Mouse (Mus musculus) lung, postnatal 14 days (tissue): Measurements from ENCODE around the gene Ppib.
A peak's percentile ranks its signal among the peaks of the same experiment; 100 is the strongest.

Experiments
- DNase-seq: peaks from one replicate; pipeline ENCODE4 v3.0.0; 2021

The Ppib gene

DNA sequence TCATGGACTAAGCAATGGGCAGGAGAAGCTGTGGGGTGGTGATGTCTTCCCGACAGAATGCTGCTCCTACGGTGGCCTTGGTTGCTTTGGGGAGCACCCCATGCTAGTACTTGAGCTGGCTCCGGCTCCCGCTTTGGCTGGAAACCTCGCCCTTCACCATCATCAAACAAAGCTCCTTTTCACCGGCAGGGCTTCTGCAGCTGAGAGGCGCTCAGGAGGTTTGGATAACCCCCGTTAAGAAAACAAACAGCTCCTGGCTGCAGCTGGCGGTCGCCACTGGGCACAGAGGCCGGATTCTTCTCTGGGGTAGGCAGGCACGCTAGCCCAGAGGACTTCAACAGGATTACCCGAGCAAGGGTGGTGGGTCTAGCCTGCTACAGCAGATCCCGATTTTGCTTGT is 18.5 kb downstream of the Ppib start:
- DNase-seq: no peak

DNA sequence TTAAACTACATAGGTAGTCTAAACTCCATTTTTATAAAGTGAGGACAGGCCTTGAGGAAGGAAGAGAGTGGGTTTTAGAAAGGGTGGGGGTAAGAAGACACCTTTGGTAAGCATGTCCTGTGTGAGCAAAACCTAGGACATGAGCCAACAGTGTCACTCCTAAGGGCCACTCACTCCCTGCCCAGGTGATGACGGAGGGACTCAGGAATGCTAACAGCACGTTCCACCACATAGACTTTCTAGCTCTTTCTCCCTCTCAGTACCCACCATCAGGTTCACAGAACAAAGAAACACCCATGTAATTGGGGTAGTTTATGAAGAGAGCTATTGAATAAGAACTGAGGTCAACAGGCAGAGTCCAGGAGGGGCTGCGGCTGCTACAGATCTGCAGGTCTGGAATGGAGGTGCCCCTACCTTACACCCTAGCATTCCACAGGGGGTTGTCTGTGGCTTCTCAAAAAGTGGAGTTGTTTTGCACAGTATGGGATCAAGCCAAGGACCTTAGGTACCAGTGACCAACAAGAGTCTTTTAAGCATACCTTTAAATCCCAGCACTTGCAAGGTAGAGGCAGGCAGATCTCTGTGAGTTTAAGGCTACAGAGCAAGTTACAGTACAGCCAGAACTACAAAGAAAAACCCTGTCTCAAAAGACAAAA is 20.9 kb downstream of the Ppib start:
- peak; percentile 46 for DNase-seq

DNA sequence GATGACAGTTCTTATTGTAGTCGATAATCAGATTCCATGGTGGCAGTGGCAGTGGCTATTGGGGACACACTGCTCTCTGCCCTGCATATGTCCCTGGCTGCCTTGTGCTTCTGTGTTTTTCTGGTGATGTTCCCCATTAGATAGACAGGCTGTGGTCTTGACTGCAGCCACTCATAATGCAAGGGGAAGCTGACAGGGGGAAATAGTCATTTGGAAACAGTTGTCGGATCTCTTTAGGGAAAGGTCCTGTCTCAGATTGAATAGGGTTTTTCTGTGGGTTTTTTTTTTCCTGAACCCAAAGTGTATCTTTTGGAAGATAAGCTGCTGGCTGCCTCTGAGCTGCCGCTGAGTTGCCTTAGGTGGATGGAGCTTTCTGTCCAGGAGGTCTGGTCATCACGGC is 22.0 kb downstream of the Ppib start:
- no peak for DNase-seq

DNA sequence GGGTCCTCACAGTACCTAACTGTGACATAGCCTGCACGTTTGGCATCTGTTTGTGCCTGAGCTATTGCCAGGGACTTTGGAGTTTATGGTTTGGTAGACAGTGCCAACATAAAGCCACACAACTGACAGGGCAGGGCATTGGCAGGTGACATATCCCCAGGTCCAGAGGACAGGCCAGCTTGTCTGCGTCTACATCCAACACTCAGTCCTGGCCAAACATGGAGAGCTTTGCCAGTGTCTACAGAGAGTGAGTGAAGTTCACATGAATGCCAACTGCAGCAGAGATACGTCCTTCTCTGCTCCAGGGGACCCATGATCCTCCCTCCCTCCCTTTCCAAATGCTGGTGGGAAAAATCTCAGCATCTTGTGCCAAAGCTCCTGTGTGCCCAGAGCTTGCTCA is 24.1 kb downstream of the Ppib start:
- no peak for DNase-seq

DNA sequence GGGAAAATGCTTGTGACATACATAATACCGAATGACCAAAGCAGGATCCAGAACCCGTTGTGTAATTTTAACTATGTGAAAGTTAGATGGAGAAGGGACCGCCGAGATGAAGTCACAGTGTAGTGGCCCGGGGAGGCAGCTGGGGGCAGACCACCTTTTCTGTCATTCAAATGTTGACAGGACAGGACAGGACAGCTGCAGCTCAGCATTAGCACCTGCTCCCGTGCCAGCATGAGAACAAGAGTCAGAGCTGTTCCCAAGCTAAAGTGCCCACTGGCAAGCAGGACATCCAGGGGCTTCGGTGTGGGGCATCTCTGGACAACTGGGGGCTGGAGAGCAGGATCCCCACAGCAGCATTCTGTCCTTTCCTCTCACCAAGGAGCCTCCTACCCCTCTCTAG is 27.0 kb downstream of the Ppib start:
- no peak for DNase-seq

DNA sequence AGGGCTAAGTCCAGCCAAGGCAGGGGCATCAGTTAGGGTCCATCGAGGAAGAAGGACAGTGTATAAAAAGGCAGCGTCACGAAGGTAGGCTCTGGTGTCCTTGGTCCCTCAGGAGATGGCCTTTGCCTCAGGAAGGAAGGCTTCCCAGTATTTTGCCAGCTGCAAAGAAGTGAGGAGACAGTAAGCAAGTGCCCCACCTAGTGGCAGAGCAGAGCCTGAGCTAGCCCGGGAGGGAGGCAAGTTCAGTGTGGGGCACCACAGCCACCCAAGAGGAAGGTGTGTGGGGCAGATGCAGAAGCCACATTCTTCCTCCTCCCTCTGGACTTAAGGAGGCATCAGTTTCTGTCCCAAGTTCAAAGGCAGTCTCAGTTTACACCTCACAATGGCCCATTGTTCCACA is 28.4 kb downstream of the Ppib start:
- DNase-seq: peak; percentile 67

DNA sequence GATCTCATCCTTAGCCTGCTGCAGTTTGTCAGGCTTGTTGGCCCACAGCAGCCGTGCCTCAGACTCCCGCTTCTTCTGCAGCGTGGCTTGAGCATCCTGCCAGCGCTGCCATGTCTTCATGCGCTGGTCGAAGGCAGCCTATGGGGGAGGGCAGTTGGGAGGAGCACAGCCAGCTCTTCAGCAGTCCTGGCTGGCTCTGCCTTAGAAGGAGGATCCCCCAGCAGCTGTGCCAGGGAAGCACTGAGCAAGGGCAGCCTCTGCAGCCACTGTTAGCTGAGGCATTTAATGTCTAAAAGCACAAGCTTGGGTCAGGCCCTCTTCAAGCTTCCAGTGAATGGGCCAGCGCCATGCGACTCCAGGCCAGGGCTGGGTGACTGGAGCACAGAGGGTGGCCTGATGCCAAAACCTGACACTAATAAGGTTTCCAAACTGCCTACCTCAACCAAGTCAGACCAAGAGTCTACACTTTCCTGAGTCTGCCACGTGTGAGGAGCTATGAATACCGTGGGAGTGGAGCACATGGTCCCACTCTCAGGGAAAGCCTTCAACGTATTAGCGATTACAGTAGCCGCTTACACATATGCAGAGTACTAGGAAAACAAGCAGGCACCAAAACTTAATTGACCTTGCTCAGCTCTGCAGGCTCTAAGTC is 30.7 kb downstream of the Ppib start:
- no peak for DNase-seq

DNA sequence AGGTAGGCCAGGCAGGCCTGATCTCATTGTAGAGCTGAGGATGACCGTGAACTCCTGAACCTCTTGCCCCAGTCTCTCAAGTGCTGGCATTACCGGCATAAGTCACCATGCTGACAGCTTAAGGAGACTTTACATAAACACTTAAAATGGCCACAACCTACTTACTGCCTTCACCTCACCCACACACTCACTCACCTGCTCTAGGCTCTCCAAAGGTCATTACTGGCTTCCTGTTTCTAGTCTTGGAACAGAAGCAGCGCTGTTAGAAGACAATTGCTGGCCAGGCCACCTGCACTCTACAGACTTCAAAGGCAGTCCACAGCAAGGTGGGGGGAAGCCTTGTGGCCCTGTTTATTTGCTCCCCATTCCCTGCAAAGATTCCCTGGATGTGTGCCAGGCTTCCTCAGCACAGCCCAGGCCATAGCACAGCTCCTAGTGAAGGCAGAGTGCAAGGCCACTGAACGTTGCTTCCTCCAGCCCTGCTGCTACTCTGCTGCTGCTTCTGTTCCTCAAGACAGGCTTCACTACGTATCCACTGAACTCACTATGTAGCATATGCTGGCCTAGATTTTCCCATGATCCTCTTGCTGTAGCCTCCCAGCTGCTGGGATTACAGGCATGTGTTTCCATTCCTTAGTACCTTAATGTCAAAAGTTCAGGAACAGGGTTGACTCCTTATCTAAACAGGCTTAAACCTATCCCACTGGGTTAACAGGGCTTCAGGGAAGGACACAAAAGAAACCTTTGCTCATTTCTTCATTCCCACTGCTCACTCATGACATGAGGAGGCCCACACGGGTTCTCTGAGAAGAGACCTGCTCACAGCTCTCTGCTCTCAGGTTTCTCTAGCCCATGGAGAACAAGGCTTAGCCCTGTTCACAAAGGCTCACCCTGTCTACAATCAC is 31.6 kb downstream of the Ppib start:
- peak; percentile 53 for DNase-seq

DNA sequence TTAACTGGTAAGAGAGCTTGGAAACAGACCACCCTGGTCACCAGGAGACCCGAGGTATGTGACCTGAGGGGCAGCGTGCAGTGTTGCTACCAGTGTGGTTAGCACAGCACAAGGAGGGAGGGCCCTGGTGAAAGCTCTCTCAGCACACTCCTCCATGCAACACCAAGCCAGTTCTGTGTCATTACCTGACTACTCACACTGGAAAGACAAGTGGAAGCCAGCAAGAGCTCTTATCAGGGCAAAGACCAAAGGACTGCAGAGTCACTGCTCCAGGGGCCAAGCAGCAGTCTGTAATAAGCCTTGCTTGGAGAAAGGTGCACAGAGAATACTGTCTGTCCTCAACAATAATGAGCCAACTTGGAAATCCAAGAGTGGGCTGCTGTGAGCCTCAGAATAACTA is 32.6 kb downstream of the Ppib start:
- peak; percentile 15 for DNase-seq

DNA sequence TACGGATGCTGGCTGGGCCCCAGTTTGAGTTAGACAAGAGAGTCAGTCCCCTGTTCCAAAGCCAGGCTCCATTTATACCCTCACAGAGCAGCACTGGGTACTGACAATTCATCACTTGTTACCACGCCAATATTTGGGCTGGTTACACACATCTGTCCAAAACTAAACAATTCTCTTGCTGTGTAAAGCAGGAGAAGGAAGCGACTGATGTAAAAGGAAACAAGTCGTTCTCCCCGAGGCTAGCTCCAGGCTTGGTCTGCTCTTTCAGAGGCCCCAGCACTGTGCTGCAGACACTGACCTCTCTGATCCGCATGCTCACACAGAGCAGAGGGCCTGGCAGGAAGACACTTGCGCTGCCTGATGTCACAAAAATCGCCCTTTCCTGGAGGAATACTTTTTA is 41.6 kb downstream of the Ppib start:
- no peak for DNase-seq

DNA sequence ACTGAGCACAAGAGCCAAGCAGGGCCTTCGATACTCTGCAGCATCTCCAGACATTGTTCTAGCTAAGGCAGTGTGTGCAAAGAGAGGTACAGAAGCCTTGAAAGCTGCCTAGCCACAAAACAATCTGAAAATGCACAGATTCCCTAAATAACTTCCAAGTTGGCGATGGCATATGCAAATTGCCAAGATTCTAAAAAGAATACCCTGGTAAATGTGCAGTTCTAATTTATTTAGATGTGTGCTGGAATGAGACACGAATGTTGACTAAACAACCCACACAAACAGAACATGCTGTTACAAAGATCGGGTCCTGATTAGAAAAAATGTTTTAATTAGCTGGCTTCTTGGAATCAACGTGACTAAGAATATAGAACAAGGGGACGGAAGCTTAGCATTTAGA is 42.6 kb downstream of the Ppib start:
- DNase-seq: no peak

DNA sequence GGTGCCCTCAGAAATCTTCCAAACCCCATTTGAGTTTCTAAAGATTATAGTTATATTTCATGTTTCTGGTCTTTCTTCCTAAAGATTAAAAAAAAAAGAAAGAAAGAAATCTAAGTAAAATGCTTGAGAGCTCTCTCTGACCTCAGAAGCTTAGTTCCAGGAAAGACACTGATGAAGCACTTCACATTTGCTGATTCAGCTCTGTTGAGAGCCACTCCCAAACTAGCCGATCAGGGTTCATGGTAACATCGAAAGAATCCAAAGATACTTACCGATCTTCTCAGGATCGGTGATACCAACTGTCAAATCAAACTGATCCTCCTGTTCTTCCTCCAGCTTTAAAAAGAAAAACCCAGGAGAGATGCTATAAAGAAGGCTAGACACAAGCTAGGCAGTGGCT is 44.6 kb downstream of the Ppib start:
- DNase-seq: no peak

DNA sequence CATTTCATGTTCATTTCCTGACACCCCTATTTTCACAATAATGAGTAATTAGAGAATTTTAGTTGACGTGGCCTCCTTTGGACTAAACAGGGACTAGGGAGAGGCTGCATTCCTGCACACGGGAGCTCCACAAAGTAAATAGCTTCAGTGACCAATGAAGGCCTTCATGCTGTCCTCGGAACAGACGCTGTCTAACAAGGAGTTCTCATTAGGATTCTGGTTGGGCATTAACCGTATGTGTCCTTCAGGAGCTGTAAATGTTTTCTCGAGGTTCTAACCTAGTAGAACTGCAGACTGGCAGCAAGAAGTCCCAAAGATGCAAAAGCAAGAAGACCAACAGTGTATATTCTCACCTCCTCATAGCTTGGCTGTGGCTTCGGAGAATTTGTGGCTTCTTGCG is 45.1 kb downstream of the Ppib start:
- DNase-seq: no peak

DNA sequence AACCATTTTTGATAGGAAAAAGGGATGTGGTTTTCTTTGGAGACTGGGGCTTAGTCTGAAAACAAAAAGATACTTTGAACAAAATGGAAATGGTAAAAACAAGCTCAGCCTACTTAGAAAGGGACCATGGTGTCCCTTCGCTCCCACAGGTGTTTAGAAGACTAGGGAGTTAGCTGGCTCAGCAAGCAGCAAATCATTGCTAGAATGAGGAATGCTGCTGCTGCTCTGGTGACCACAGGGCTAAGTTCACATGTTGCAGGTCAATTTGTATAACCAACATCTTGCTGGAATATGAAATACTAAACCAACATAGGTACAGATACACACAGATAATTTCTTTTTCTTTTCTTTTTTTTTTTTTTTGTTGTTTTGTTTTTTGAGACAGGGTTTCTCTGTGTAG is 49.6 kb downstream of the Ppib start:
- DNase-seq: no peak

DNA sequence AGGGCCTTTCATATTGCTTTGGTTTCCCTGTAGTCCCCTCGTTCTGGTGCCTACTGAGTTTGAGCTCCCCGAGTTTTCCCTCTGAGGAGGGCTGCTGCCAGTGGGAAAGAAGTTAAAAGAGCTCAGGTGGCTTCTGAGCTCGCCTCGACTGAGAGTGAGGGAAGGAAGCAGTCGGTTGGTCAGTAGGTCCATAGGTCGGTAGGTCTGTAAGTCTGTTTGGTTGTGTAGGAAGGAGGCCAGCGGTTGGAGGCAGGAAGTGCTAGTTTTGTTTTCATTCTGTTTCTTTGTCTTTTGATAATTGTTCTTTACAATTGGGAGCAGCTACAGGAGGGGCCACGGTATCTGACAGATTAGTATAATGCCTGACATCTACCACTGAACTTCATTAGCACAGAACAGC is 50.1 kb downstream of the Ppib start:
- no peak for DNase-seq

DNA sequence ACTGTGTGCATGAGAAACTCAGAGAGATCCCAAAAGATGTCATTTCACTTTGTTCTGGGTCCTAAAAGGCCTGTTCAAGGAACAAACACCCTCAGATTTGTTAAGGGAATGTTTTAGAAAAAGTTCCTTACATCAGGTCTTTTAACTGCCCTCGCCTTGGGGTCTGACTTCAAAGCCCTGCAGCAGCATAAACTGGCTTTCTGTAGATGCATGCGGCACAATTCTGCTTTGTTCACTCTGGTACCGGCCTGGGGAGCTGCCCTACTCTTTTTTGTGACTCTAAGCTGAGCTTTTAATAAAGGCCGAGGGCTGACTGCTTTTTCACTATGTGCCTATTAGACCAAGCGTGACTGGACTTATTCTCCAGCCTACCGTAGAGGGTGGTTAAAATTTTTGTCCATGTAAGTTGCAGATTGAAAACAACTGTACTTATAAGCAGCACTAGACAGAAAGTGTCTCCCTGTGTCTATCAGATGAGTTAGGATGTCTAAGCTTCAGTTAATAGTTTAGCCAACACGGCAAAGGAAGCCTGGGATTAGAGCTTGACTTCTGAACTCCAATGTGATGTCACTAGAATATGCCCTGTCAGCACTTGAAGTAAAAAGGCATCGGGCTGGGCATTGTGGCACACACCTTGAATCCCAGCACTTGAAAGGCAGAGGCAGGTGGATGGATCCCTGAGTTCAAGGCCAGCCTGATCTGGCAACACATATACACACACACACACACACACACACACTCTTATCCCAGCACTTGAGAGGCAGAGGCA is 50.8 kb downstream of the Ppib start:
- DNase-seq: no peak

DNA sequence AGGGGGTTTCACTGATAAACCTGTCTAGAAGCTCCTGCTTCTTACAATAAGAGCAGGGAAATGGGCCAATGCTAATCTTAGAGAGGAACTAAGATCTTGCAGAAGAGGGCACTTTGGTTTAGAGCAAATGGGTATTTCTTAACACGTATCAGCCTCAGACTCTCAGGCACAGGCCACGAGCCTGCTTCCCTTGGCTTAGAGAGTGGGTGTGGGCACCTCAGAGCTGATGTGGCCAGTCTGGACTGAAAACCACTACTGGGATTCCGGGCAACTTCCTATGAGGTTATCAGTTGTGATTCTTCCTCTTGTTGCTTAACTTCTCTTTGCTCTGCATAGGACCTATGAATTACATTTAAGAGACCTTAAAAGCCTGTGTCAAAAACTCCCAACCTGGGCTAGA is 54.3 kb downstream of the Ppib start:
- DNase-seq: peak; percentile 18
